Mouse (Mus musculus): ENCODE results near the gene Arhgdib.
"Not testable (repeated sequence)": the region's sequence is repeated elsewhere in the genome, so short reads cannot be mapped to it uniquely, and the experiment has no call there.

Gene Arhgdib

GRCm38 (mm10) chr6:136941051-136942021, at the start of gene Arhgdib:
Gene Arhgdib (minus strand): TSS chr6:136941899.
- DNase-seq, result no peak

- DNase-seq, result no peak
Observed at GRCm38 (mm10) chr6:136990557-136990956, 48.9 kb upstream of the Arhgdib start.

GRCm38 (mm10) chr6:136989824-136990497, 48.3 kb upstream of the Arhgdib start:
- DNase-seq, result no peak

- DNase-seq, result no peak
Observed at GRCm38 (mm10) chr6:136988536-136989060, 46.9 kb upstream of the Arhgdib start.

- no peak for DNase-seq
Observed at GRCm38 (mm10) chr6:136986718-136987117, 45.0 kb upstream of the Arhgdib start.

GRCm38 (mm10) chr6:136986019-136986418, 44.3 kb upstream of the Arhgdib start:
- DNase-seq, result no peak

- DNase-seq, result no peak
Observed at GRCm38 (mm10) chr6:136983201-136983600, 41.5 kb upstream of the Arhgdib start.

- DNase-seq, result no peak
Observed at GRCm38 (mm10) chr6:136982581-136982980, 40.9 kb upstream of the Arhgdib start.

- no peak for DNase-seq
Observed at GRCm38 (mm10) chr6:136980331-136980746, 38.6 kb upstream of the Arhgdib start.

GRCm38 (mm10) chr6:136979274-136980082, 37.8 kb upstream of the Arhgdib start:
- no peak for DNase-seq

GRCm38 (mm10) chr6:136968877-136969276, 27.2 kb upstream of the Arhgdib start:
- not testable (repeated sequence) for DNase-seq

GRCm38 (mm10) chr6:136967466-136967865, 25.8 kb upstream of the Arhgdib start:
- DNase-seq, result no peak

GRCm38 (mm10) chr6:136965912-136966311, 24.2 kb upstream of the Arhgdib start:
- DNase-seq, result no peak

- no peak for DNase-seq
Observed at GRCm38 (mm10) chr6:136964609-136965510, 23.2 kb upstream of the Arhgdib start.

- DNase-seq, result no peak
Observed at GRCm38 (mm10) chr6:136962957-136963356, 21.3 kb upstream of the Arhgdib start.

- DNase-seq, result no peak
Observed at GRCm38 (mm10) chr6:136959131-136959530, 17.4 kb upstream of the Arhgdib start.

GRCm38 (mm10) chr6:136957062-136957461, 15.4 kb upstream of the Arhgdib start:
- no peak for DNase-seq

GRCm38 (mm10) chr6:136955240-136955639, 13.5 kb upstream of the Arhgdib start:
- no peak for DNase-seq

GRCm38 (mm10) chr6:136954715-136955114, 13.0 kb upstream of the Arhgdib start:
- DNase-seq, result no peak

- no peak for DNase-seq
Observed at GRCm38 (mm10) chr6:136954192-136954591, 12.5 kb upstream of the Arhgdib start.

GRCm38 (mm10) chr6:136952930-136953329, 11.2 kb upstream of the Arhgdib start:
- no peak for DNase-seq

GRCm38 (mm10) chr6:136950171-136950570, 8.5 kb upstream of the Arhgdib start:
- no peak for DNase-seq
